Mouse (Mus musculus) small intestine, adult 2 months (tissue): ENCODE data around the gene Dclk2.

Experiments used
- CTCF ChIP-seq: fragments of 200-500 bp; IDR thresholded peaks from 2 replicates; pipeline ENCODE4 v1.5.1; 2012; ENCODE audit warnings: low read depth, mild to moderate bottlenecking, control low read depth, inconsistent platforms, low read length, moderate library complexity, mixed read lengths; ENCODE audit not compliant: insufficient replicate concordance, insufficient read length; ENCODE audit errors: extremely low read depth
- POLR2A ChIP-seq: fragments of 200-500 bp; IDR thresholded peaks from 2 replicates; pipeline ENCODE4 v1.6.1; 2012; ENCODE audit warnings: low read depth, mild to moderate bottlenecking, control low read depth, inconsistent platforms, low read length, moderate library complexity

DNA sequence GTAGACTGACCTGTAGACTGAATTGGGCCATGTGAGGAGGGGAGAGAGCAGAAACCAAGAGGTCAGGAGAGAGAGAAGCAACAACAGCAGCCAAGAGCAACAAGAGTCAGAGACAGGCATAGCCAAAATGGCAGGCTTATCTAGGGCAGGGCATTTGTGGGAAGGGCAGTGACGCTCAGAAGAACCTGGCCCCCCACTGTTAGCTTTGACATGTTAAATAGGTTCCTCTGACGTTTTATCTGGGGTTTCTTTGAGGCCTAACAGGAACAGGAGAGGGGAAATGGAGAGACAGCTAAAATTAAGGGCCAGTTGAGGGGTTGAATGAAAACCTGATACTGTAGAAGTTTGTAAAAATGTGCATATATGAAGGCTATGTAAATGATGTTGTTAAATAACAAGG lies 30.0 kb upstream of the Dclk2 start:
- no peak for TF ChIP-seq POLR2A
- TF ChIP-seq CTCF, result no peak
